Mouse (Mus musculus): ENCODE data around the gene Olfr99.

DNA sequence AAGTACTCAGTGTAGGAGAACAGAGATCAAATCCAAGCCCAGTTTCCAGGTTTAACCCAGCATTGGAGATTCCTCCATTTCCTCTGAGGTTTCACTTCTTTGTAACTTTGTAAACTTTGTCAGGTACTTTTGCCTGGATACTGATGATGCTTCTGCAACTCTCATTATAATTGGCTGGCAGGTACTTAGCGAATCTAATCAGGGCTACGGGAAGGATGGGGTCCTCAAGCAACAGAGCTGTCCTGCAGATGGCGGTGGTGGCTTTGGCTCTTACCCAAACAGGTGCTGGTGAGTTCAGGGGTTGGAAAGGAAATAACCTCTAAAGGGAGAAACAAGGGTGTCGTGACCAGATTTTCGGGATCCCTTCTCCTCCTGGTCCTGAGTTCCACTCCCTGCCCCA is 36.5 kb downstream of the Olfr99 start:
- TF ChIP-seq CTCF (IDR thresholded peaks at IDR 0.05; ENCODE audit: borderline replicate concordance, insufficient read depth, low read depth, low read length) (no peak), POLR2A (IDR thresholded peaks at IDR 0.05; ENCODE audit: borderline replicate concordance, insufficient read depth, low read length) (no peak)

Measured in cerebellum, adult 2 months (tissue).